Mouse (Mus musculus): Measurements from ENCODE around the gene Etv5. TPM values are rescaled to one million over a fixed set of nuclear protein-coding genes. Genes with fewer than 3 reads are reported as not detected.

The Etv5 gene
- polyA plus RNA-seq, 2 experiments = 2.6 to 2.7 TPM

DNA sequence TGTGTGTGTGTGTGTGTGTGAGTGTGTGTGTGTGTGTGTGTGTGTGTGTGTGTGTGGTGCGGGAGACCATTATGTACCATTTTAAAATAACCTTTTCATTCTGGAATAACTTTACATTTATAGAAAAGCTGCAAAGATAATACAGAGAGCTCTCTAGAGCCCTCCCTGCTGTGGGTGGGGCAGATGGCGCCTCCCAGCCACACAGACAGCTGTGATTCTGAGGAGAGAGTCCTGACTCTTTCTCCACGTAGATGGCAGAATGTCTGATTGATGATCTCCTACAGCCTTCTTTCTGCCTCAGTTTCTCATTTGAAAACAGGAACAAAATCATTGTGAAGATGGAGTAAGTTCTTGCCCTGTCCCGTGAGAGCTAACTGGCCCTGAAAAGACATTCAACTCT lies 91.5 kb downstream of the Etv5 start:
- Histone ChIP-seq H3K36me3 (replicated peaks; ENCODE audit: control insufficient read depth, insufficient read depth, low read depth) (no peaks in the 10 kb centered on the region), H3K4me3 (ENCODE audit: insufficient read depth in 1 of 2, low read depth in 2 of 2, low read length in 2 of 2) (no peak overlapping the region), H3K9ac (replicated peaks) (no peak overlapping the region), H3K9me3 (ENCODE audit: control insufficient read depth, low read length) (no peaks in the 10 kb centered on the region), H3K4me1 (replicated peaks; ENCODE audit: control insufficient read depth in 2 of 2, insufficient read depth in 2 of 2, low read length in 1 of 2) (no peaks in the 10 kb centered on the region), H3K4me2 (ENCODE audit: low read depth) (no peak overlapping the region), H3K27ac (no peak overlapping the region), H3K27me3 (ENCODE audit: control insufficient read depth, insufficient read depth, low read length) (no peaks in the 10 kb centered on the region)
- TF ChIP-seq CTCF (IDR thresholded peaks at IDR 0.05; ENCODE audit: low read depth) (no peak), EP300 (IDR thresholded peaks at IDR 0.05; ENCODE audit: low read depth) (no peak)
- ATAC-seq (ENCODE audit: insufficient read depth) = no peak
- 54% methylated on average over 4 of the region's 4 CpGs for WGBS (ENCODE audit: insufficient replicate concordance)
- DNase-seq (ENCODE audit: low read depth in 3 of 3, low spot score in 3 of 3) = no peak

DNA sequence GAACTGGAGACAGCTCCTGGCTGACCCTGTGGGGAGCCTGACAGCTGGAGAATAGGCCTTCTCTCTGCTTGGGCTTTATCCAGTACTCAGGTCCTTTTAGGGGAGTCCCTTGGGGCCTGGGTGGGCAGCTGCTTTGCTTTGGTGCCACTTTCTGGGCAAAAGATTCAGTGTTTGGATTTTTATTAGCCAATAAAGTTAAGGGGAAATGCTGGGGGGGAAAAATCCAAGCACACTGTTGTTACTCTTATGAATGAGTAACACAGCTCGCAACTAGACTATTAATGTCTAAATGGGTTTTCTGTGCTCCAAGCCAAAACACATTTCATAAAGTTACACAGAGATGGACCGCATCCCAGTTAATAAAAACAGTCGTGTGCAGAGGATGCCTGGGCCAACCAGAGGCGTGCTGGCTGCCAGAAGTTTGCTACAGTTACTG lies 98.3 kb downstream of the Etv5 start:
- Histone ChIP-seq H3K9ac (replicated peaks) (no peak overlapping the region), H3K4me2 (ENCODE audit: low read depth) (no peak overlapping the region), H3K36me3 (replicated peaks; ENCODE audit: control insufficient read depth, insufficient read depth, low read depth) (no peaks in the 10 kb centered on the region), H3K4me3 (ENCODE audit: insufficient read depth in 1 of 2, low read depth in 2 of 2, low read length in 2 of 2) (no peak overlapping the region), H3K27me3 (ENCODE audit: control insufficient read depth, insufficient read depth, low read length) (no peaks in the 10 kb centered on the region), H3K9me3 (ENCODE audit: control insufficient read depth, low read length) (no peaks in the 10 kb centered on the region), H3K4me1 (replicated peaks; ENCODE audit: control insufficient read depth in 2 of 2, insufficient read depth in 2 of 2, low read length in 1 of 2) (no peaks in the 10 kb centered on the region), H3K27ac (no peak overlapping the region)
- DNase-seq (ENCODE audit: low read depth in 3 of 3, low spot score in 3 of 3) (no peak), ATAC-seq (ENCODE audit: insufficient read depth) (no peak)
- WGBS (ENCODE audit: insufficient replicate concordance) = 58% methylated on average over 4 of the region's 4 CpGs
- TF ChIP-seq EP300 (IDR thresholded peaks at IDR 0.05; ENCODE audit: low read depth) (no peak), CTCF (IDR thresholded peaks at IDR 0.05; ENCODE audit: low read depth) (no peak)

DNA sequence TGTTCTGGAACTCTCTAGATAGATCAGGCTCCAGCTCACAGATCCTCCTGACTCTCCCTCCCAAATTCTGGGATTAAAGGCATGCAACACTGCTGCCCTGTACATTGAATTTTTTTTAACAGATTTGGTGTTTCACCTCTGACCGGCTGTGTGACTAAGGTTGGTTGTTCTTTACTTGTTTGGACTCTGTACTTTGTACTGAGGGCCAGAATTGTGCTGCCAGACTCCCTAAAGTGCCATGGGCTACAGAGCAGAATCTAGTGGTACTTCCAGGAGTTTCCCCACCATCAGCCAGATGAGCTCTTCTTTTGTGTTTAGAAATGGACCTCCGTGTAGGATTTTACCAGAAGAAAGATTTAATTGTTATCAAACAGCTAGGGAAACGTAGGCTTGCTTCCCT lies 103.7 kb downstream of the Etv5 start:
- H3K27ac ChIP-seq = no peak overlapping the region
- H3K9ac ChIP-seq (replicated peaks) = no peak overlapping the region
- DNase-seq (ENCODE audit: low read depth in 3 of 3, low spot score in 3 of 3) = no peak
- no peak for ATAC-seq (ENCODE audit: insufficient read depth)
- TF ChIP-seq CTCF (IDR thresholded peaks at IDR 0.05; ENCODE audit: low read depth) (no peak), EP300 (IDR thresholded peaks at IDR 0.05; ENCODE audit: low read depth) (no peak)
- no peak overlapping the region for H3K4me3 ChIP-seq (ENCODE audit: insufficient read depth in 1 of 2, low read depth in 2 of 2, low read length in 2 of 2)
- H3K27me3 ChIP-seq (ENCODE audit: control insufficient read depth, insufficient read depth, low read length) = no peaks in the 10 kb centered on the region
- H3K4me2 ChIP-seq (ENCODE audit: low read depth) = no peak overlapping the region
- H3K4me1 ChIP-seq (replicated peaks; ENCODE audit: control insufficient read depth in 2 of 2, insufficient read depth in 2 of 2, low read length in 1 of 2) = no peaks in the 10 kb centered on the region
- H3K36me3 ChIP-seq (replicated peaks; ENCODE audit: control insufficient read depth, insufficient read depth, low read depth) = no peaks in the 10 kb centered on the region
- H3K9me3 ChIP-seq (ENCODE audit: control insufficient read depth, low read length) = no peaks in the 10 kb centered on the region
- WGBS (ENCODE audit: insufficient replicate concordance) = 60% methylated on average over 3 of the region's 3 CpGs

Other genes with a start within 250 kb of the Etv5 start
- gene Tra2b, start 173.7 kb downstream of the Etv5 start, polyA plus RNA-seq (2012; rRNA removed) = 47.8 and 69.7 TPM in 2 replicates
- gene Tra2b, start 173.7 kb downstream of the Etv5 start, polyA plus RNA-seq (2014; fragmentation: Nextera tagmentation; extraction: Ambion mirVana) = 140 and 145 TPM in 2 replicates
- gene Dgkg, start 217.5 kb upstream of the Etv5 start, polyA plus RNA-seq (2012; rRNA removed) = 0.22 and 0.28 TPM in 2 replicates
- 0.46 and 0.80 TPM in 2 replicates for gene Dgkg, start 217.5 kb upstream of the Etv5 start, polyA plus RNA-seq (2014; fragmentation: Nextera tagmentation; extraction: Ambion mirVana)